Mouse (Mus musculus): Measurements from ENCODE around the gene Rdh9. TPM values are rescaled to one million over a fixed set of nuclear protein-coding genes. Genes with fewer than 3 reads are reported as not detected.
"Not testable (repeated sequence)": the region's sequence is repeated elsewhere in the genome, so short reads cannot be mapped to it uniquely, and the experiment has no call there.

The Rdh9 gene
- polyA plus RNA-seq, 1 experiment from 2014 or later: 0.09 TPM

- no peak overlapping the region for H3K9ac ChIP-seq (replicated peaks)
- no peak overlapping the region for H3K27ac ChIP-seq
- no peak overlapping the region for H3K4me3 ChIP-seq (replicated peaks)
- peaks cover 4% of the 10 kb centered on the region; the same call in 1 of the 2 replicates for H3K9me3 ChIP-seq
- no peak overlapping the region for H3K4me2 ChIP-seq (replicated peaks)
- WGBS: 80% methylated on average over 6 of the region's 6 CpGs
- no peaks in the 10 kb centered on the region for H3K36me3 ChIP-seq
- ATAC-seq: no peak
- H3K27me3 ChIP-seq: no peaks in the 10 kb centered on the region
- no peaks in the 10 kb centered on the region for H3K4me1 ChIP-seq (replicated peaks)
Measured at GRCm38 (mm10) chr10:127825386-127825785, 49.2 kb downstream of the Rdh9 start.

- no peaks in the 10 kb centered on the region for H3K36me3 ChIP-seq
- no peak overlapping the region for H3K4me3 ChIP-seq (replicated peaks)
- no peaks in the 10 kb centered on the region for H3K27me3 ChIP-seq
- no peak overlapping the region for H3K27ac ChIP-seq
- no peaks in the 10 kb centered on the region for H3K4me1 ChIP-seq (replicated peaks)
- WGBS: 77% methylated on average over 3 of the region's 3 CpGs
- no peak overlapping the region for H3K4me2 ChIP-seq (replicated peaks)
- no peak for ATAC-seq
- no peaks in the 10 kb centered on the region for H3K9me3 ChIP-seq
- H3K9ac ChIP-seq (replicated peaks): no peak overlapping the region
Measured at GRCm38 (mm10) chr10:127829121-127829520, 52.9 kb downstream of the Rdh9 start.

- not testable (repeated sequence) for H3K4me2 ChIP-seq (replicated peaks); ATAC-seq; H3K4me1 ChIP-seq (replicated peaks); H3K27me3 ChIP-seq; H3K9ac ChIP-seq (replicated peaks); H3K27ac ChIP-seq; H3K4me3 ChIP-seq (replicated peaks); H3K9me3 ChIP-seq; H3K36me3 ChIP-seq
- WGBS: 98% methylated on average over 1 of the region's 1 CpGs
Measured at GRCm38 (mm10) chr10:127834186-127834585, 58.0 kb downstream of the Rdh9 start.

GRCm38 (mm10) chr10:127835292-127835691 lies 59.1 kb downstream of the Rdh9 start:
- Histone ChIP-seq H3K9ac (replicated peaks) (no peak overlapping the region), H3K27me3 (no peaks in the 10 kb centered on the region), H3K4me2 (replicated peaks) (no peak overlapping the region), H3K4me1 (replicated peaks) (no peaks in the 10 kb centered on the region), H3K9me3 (peaks cover 2% of the 10 kb centered on the region; the same call in 1 of the 2 replicates), H3K36me3 (no peaks in the 10 kb centered on the region), H3K4me3 (replicated peaks) (no peak overlapping the region), H3K27ac (no peak overlapping the region)
- no peak for ATAC-seq
- WGBS: 76% methylated on average over 5 of the region's 5 CpGs

GRCm38 (mm10) chr10:127837793-127838192 lies 61.6 kb downstream of the Rdh9 start:
- H3K27me3 ChIP-seq; H3K4me1 ChIP-seq (replicated peaks); H3K36me3 ChIP-seq; H3K27ac ChIP-seq; H3K9me3 ChIP-seq; H3K4me2 ChIP-seq (replicated peaks); ATAC-seq; H3K9ac ChIP-seq (replicated peaks); H3K4me3 ChIP-seq (replicated peaks): not testable (repeated sequence)
- WGBS: 94% methylated on average over 5 of the region's 5 CpGs

GRCm38 (mm10) chr10:127838539-127838938 lies 62.4 kb downstream of the Rdh9 start:
- H3K9me3 ChIP-seq: peaks cover 2% of the 10 kb centered on the region; the same call in 1 of the 2 replicates
- no peak for ATAC-seq
- H3K27me3 ChIP-seq: no peaks in the 10 kb centered on the region
- H3K4me3 ChIP-seq (replicated peaks): no peak overlapping the region
- H3K4me2 ChIP-seq (replicated peaks): no peak overlapping the region
- no peaks in the 10 kb centered on the region for H3K4me1 ChIP-seq (replicated peaks)
- H3K36me3 ChIP-seq: no peaks in the 10 kb centered on the region
- 86% methylated on average over 2 of the region's 2 CpGs for WGBS
- no peak overlapping the region for H3K27ac ChIP-seq
- H3K9ac ChIP-seq (replicated peaks): no peak overlapping the region

- H3K4me1 ChIP-seq (replicated peaks): no peaks in the 10 kb centered on the region
- H3K9me3 ChIP-seq: peaks cover 2% of the 10 kb centered on the region; the same call in 1 of the 2 replicates
- no peak overlapping the region for H3K9ac ChIP-seq (replicated peaks)
- H3K4me2 ChIP-seq (replicated peaks): no peak overlapping the region
- H3K27ac ChIP-seq: no peak overlapping the region
- 68% methylated on average over 2 of the region's 2 CpGs for WGBS
- no peaks in the 10 kb centered on the region for H3K36me3 ChIP-seq
- no peaks in the 10 kb centered on the region for H3K27me3 ChIP-seq
- no peak overlapping the region for H3K4me3 ChIP-seq (replicated peaks)
- ATAC-seq: no peak
Measured at GRCm38 (mm10) chr10:127840776-127841175, 64.6 kb downstream of the Rdh9 start.

Other genes with a start within 250 kb of the Rdh9 start
- gene Nxph4, start 241.8 kb upstream of the Rdh9 start, polyA plus RNA-seq (2015; fragmentation: Nextera tagmentation; extraction: Ambion mirVana): 78.8 and 83.9 TPM in 2 replicates
- gene Lrp1, start 155.2 kb upstream of the Rdh9 start, polyA plus RNA-seq (2015; fragmentation: Nextera tagmentation; extraction: Ambion mirVana): 98.2 and 99.4 TPM in 2 replicates
- gene Stat6, start 133.4 kb upstream of the Rdh9 start, polyA plus RNA-seq (2015; fragmentation: Nextera tagmentation; extraction: Ambion mirVana): 3.8 and 4.3 TPM in 2 replicates
- 4.6 and 4.8 TPM in 2 replicates for gene Nemp1, start 109.5 kb upstream of the Rdh9 start, polyA plus RNA-seq (2015; fragmentation: Nextera tagmentation; extraction: Ambion mirVana)
- gene Nab2, start 107.8 kb upstream of the Rdh9 start, polyA plus RNA-seq (2015; fragmentation: Nextera tagmentation; extraction: Ambion mirVana): 1.2 and 1.8 TPM in 2 replicates
- gene Myo1a, start 71.2 kb upstream of the Rdh9 start, polyA plus RNA-seq (2015; fragmentation: Nextera tagmentation; extraction: Ambion mirVana): 0.28 and 0.53 TPM in 2 replicates
- gene Tac2, start 51.9 kb upstream of the Rdh9 start, polyA plus RNA-seq (2015; fragmentation: Nextera tagmentation; extraction: Ambion mirVana): not detected in 2 replicates
- gene Zbtb39, start 36.8 kb upstream of the Rdh9 start, polyA plus RNA-seq (2015; fragmentation: Nextera tagmentation; extraction: Ambion mirVana): 5.1 and 5.3 TPM in 2 replicates
- 0.39 and 0.52 TPM in 2 replicates for gene Gpr182, start 24.7 kb upstream of the Rdh9 start, polyA plus RNA-seq (2015; fragmentation: Nextera tagmentation; extraction: Ambion mirVana)
- gene Rdh1, start 16.7 kb upstream of the Rdh9 start, polyA plus RNA-seq (2015; fragmentation: Nextera tagmentation; extraction: Ambion mirVana): 0.04 TPM in 1 of 2 replicates, not detected in the other
- gene Rdh16f1, start 16.6 kb upstream of the Rdh9 start, polyA plus RNA-seq (2015; fragmentation: Nextera tagmentation; extraction: Ambion mirVana): not detected in 2 replicates
- gene Rdh16, start 24.8 kb downstream of the Rdh9 start, polyA plus RNA-seq (2015; fragmentation: Nextera tagmentation; extraction: Ambion mirVana): not detected in 2 replicates
- not detected in 2 replicates for gene Rdh19, start 73.5 kb downstream of the Rdh9 start, polyA plus RNA-seq (2015; fragmentation: Nextera tagmentation; extraction: Ambion mirVana)
- not detected in 2 replicates for gene Rdh16f2, start 90.1 kb downstream of the Rdh9 start, polyA plus RNA-seq (2015; fragmentation: Nextera tagmentation; extraction: Ambion mirVana)
- not detected in 2 replicates for gene Rdh7, start 112.4 kb downstream of the Rdh9 start, polyA plus RNA-seq (2015; fragmentation: Nextera tagmentation; extraction: Ambion mirVana)
- gene Sdr9c7, start 122.1 kb downstream of the Rdh9 start, polyA plus RNA-seq (2015; fragmentation: Nextera tagmentation; extraction: Ambion mirVana): not detected in 2 replicates
- not detected in 2 replicates for gene Hsd17b6, start 231.2 kb downstream of the Rdh9 start, polyA plus RNA-seq (2015; fragmentation: Nextera tagmentation; extraction: Ambion mirVana)
- gene Prim1, start 238.8 kb downstream of the Rdh9 start, polyA plus RNA-seq (2015; fragmentation: Nextera tagmentation; extraction: Ambion mirVana): 44.8 and 49.4 TPM in 2 replicates

All from midbrain, embryonic 13.5 days (tissue).